Mouse (Mus musculus) heart, embryonic 15.5 days (tissue): ENCODE data around the gene Ltbp2. TPM values are rescaled to one million over a fixed set of nuclear protein-coding genes. Genes with fewer than 3 reads are reported as not detected.

Experiments used
- ATAC-seq: fragments of 200-750 bp; cut with Nextera tagmentation; replicated peaks from 2 replicates; pipeline ENCODE4 v1.8.0; 2017; ENCODE audit warnings: low read depth, moderate TSS enrichment; ENCODE audit not compliant: insufficient number of reproducible peaks, insufficient read depth, low FRiP score
- H3K27ac ChIP-seq: fragments of 300-500 bp; sonication (generic); 2 replicates; pipeline ENCODE4 v1.5.1; 2015; ENCODE audit warnings: mild to moderate bottlenecking, inconsistent platforms
- H3K27me3 ChIP-seq: fragments of 300-500 bp; sonication (generic); 2 replicates; pipeline ENCODE4 v1.6.1; 2015; ENCODE audit warnings: inconsistent platforms
- H3K36me3 ChIP-seq: fragments of 300-500 bp; sonication (generic); 2 replicates; pipeline ENCODE4 v1.6.1; 2015; ENCODE audit warnings: mild to moderate bottlenecking, inconsistent platforms
- H3K4me1 ChIP-seq: fragments of 300-500 bp; sonication (generic); replicated peaks from 2 replicates; pipeline ENCODE4 v1.6.1; 2015; ENCODE audit warnings: inconsistent platforms
- H3K4me2 ChIP-seq: fragments of 300-500 bp; sonication (generic); 2 replicates; pipeline ENCODE4 v1.6.1; 2015; ENCODE audit warnings: inconsistent platforms, mild to moderate bottlenecking, moderate library complexity
- H3K4me3 ChIP-seq: fragments of 300-500 bp; sonication (generic); 2 replicates; pipeline ENCODE4 v1.5.1; 2015; ENCODE audit warnings: mild to moderate bottlenecking, inconsistent platforms
- H3K9ac ChIP-seq: fragments of 300-500 bp; sonication (generic); 2 replicates; pipeline ENCODE4 v1.6.1; 2015; ENCODE audit warnings: mild to moderate bottlenecking, inconsistent platforms
- H3K9me3 ChIP-seq: fragments of 300-500 bp; sonication (generic); replicated peaks from 2 replicates; pipeline ENCODE4 v1.6.1; 2016; ENCODE audit warnings: inconsistent platforms
- WGBS: fragments of 180-500 bp; shearing (Covaris S2); methylation state at CpG from one replicate; pipeline ENCODE4 v1.1.7; 2015; ENCODE audit warnings: mixed read lengths; 5-methylcytosine and 5-hydroxymethylcytosine counted together
- polyA plus RNA-seq: library from polyadenylated mRNA; unstranded; fragments of >200 nt; fragmentation: Nextera tagmentation; extraction: Ambion mirVana; gene quantifications from 2 replicates; pipeline ENCODE4 v1.2.1, GENCODE M21; 2015

Ltbp2 gene
- polyA plus RNA-seq, 1 experiment from 2014 or later, result 5.3 TPM

DNA sequence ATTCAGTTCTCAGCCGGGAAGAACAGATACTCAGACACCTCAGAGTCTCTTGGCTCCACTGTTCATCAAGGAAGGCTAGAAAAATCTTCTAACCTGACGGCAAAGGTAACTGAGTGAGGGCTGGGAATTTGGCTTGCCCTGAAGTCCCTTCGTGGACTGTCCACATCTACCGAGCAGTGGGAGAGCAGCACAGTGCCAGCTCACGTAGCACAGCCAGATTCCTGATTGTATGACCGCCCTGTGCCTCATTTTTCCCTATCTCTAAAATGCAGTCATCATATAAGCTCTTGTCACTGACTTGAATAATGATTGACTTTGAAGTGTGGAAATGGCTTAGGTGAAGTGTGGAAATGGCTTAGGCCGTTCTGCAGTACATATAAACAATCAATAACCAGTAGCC, 28.1 kb upstream of the Ltbp2 start:
- ATAC-seq, result no peak
- 68% methylated on average over 7 of the region's 7 CpGs for WGBS
- no peak overlapping the region for H3K4me2 ChIP-seq

DNA sequence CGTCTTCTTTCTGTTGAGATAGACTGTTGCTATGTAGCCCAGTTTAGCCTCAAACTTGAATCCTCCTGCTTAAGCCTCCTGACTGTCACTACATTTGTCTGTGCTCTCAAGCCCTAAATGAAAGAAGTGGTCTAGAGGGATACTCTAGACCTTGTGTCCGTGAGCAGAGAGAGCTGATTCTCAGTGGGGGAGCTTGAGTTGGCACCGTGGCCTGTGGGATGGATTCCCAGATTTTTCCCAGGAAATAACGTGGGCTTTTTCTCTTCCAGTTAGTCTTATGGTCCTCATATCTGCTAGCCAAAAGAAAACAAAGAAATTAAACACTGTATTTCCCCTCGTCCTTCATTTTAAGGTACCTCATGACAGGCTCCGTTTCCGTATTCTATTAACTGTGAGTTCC, 24.0 kb upstream of the Ltbp2 start:
- H3K4me2 ChIP-seq, result no peak overlapping the region
- 71% methylated on average over 7 of the region's 7 CpGs for WGBS
- H3K9ac ChIP-seq, result no peak overlapping the region
- no peak for ATAC-seq
- H3K9me3 ChIP-seq, result no peaks in the 10 kb centered on the region
- peaks cover 3% of the 10 kb centered on the region; the same call in 1 of the 2 replicates for H3K4me1 ChIP-seq
- H3K27me3 ChIP-seq, result no peaks in the 10 kb centered on the region
- H3K36me3 ChIP-seq, result no peaks in the 10 kb centered on the region
- no peak overlapping the region for H3K4me3 ChIP-seq
- H3K27ac ChIP-seq, result no peak overlapping the region

More for the DNA sequence above, 28.1 kb upstream of the Ltbp2 start:
- Histone ChIP-seq H3K4me3 (no peak overlapping the region), H3K36me3 (no peaks in the 10 kb centered on the region), H3K4me1 (peaks cover 17% of the 10 kb centered on the region), H3K9me3 (no peaks in the 10 kb centered on the region), H3K27ac (no peak overlapping the region), H3K9ac (no peak overlapping the region), H3K27me3 (no peaks in the 10 kb centered on the region)

GRCm38 (mm10) chr12:84897322-84897721, 21.0 kb upstream of the Ltbp2 start:
- Histone ChIP-seq H3K9me3 (no peaks in the 10 kb centered on the region), H3K27ac (no peak overlapping the region), H3K4me3 (no peak overlapping the region), H3K4me1 (peaks cover 3% of the 10 kb centered on the region; the same call in 1 of the 2 replicates), H3K4me2 (no peak overlapping the region), H3K36me3 (no peaks in the 10 kb centered on the region), H3K9ac (no peak overlapping the region), H3K27me3 (0 out of 2 replicates have a peak, but pooled peaks cover 1% of the 10 kb centered on the region)
- WGBS, result 78% methylated on average over 5 of the region's 5 CpGs
- ATAC-seq, result no peak

GRCm38 (mm10) chr12:84896235-84896634, 19.9 kb upstream of the Ltbp2 start:
- H3K9me3 ChIP-seq, result no peaks in the 10 kb centered on the region
- H3K9ac ChIP-seq, result no peak overlapping the region
- no peak overlapping the region for H3K4me3 ChIP-seq
- no peak for ATAC-seq
- H3K27ac ChIP-seq, result no peak overlapping the region
- 50% methylated on average over 6 of the region's 6 CpGs for WGBS
- H3K4me1 ChIP-seq, result peaks cover 3% of the 10 kb centered on the region; the same call in 1 of the 2 replicates
- H3K4me2 ChIP-seq, result no peak overlapping the region
- H3K27me3 ChIP-seq, result 0 out of 2 replicates have a peak, but pooled peaks cover 3% of the 10 kb centered on the region
- no peaks in the 10 kb centered on the region for H3K36me3 ChIP-seq

GRCm38 (mm10) chr12:84893648-84894628, 17.6 kb upstream of the Ltbp2 start:
- 0 out of 2 replicates have a peak, but pooled peaks cover 3% of the 10 kb centered on the region for H3K27me3 ChIP-seq
- no peak overlapping the region for H3K4me3 ChIP-seq
- 56% methylated on average over 9 of the region's 9 CpGs for WGBS
- H3K27ac ChIP-seq, result no peak overlapping the region
- no peaks in the 10 kb centered on the region for H3K36me3 ChIP-seq
- H3K4me2 ChIP-seq, result no peak overlapping the region
- ATAC-seq, result no peak
- no peaks in the 10 kb centered on the region for H3K9me3 ChIP-seq
- peaks cover 3% of the 10 kb centered on the region; the same call in 1 of the 2 replicates for H3K4me1 ChIP-seq
- no peak overlapping the region for H3K9ac ChIP-seq

- Histone ChIP-seq H3K27ac (no peak overlapping the region), H3K4me1 (no peaks in the 10 kb centered on the region), H3K4me2 (no peak overlapping the region), H3K9me3 (no peaks in the 10 kb centered on the region), H3K27me3 (0 out of 2 replicates have a peak, but pooled peaks cover 3% of the 10 kb centered on the region), H3K36me3 (no peaks in the 10 kb centered on the region), H3K4me3 (no peak overlapping the region), H3K9ac (no peak overlapping the region)
- ATAC-seq, result no peak; the same call in 1 of the 2 replicates
- 61% methylated on average over 15 of the region's 15 CpGs for WGBS
Observed at GRCm38 (mm10) chr12:84890289-84890688, 14.0 kb upstream of the Ltbp2 start.

DNA sequence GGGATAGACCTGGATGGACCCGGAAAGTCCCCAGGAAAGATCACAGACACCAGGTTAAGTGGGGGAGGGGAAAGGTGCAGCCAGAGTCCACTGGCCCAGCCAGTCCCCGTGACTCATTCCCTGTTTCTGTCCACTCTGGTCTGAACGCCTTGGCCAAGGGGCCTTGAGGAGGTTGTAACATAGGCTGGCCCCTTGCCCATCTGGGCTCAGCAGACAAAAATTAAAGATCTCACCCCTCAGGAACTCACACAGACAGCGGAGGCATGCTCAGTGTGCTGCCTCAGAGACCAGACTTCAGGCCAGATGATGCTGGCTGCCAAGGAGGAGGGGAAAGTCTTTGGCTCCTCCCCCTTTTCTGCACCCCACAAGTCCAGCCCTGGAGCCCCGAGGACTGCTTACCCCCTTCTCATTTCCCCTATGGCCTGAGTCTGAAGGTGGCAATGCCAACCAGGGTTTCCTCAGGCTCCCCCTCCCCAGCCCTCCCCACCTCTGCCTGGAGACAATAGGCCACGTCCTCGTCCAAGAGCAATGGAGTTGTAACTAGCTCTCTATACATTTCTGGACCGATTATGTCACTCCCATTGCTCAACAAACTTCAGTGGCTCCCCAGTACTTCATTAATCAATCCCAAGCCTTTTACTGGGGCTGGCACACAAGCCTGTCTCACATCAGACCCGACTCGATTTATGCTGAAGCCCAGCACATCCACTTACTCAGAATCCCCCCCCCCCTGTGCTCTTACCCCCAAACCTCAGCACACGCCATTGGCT, 9.0 kb upstream of the Ltbp2 start:
- no peak overlapping the region; the same call in 1 of the 2 replicates for H3K27ac ChIP-seq
- peak; percentile 47 for ATAC-seq
- 52% methylated on average over 11 of the region's 11 CpGs for WGBS

GRCm38 (mm10) chr12:84884423-84885076, 8.2 kb upstream of the Ltbp2 start:
- Histone ChIP-seq H3K27me3 (peaks cover 9% of the 10 kb centered on the region), H3K4me2 (no peak overlapping the region), H3K36me3 (no peaks in the 10 kb centered on the region), H3K9me3 (no peaks in the 10 kb centered on the region), H3K9ac (no peak overlapping the region), H3K27ac (no peak overlapping the region; the same call in 1 of the 2 replicates), H3K4me1 (no peaks in the 10 kb centered on the region), H3K4me3 (no peak overlapping the region)
- WGBS, result 71% methylated on average over 7 of the region's 7 CpGs
- no peak for ATAC-seq

More for the DNA sequence above, 9.0 kb upstream of the Ltbp2 start:
- Histone ChIP-seq H3K36me3 (no peaks in the 10 kb centered on the region), H3K27me3 (peaks cover 9% of the 10 kb centered on the region), H3K4me3 (no peak overlapping the region), H3K4me2 (no peak overlapping the region), H3K9me3 (no peaks in the 10 kb centered on the region), H3K4me1 (no peaks in the 10 kb centered on the region), H3K9ac (no peak overlapping the region)

GRCm38 (mm10) chr12:84882796-84883195, 6.5 kb upstream of the Ltbp2 start:
- 82% methylated on average over 4 of the region's 4 CpGs for WGBS
- Histone ChIP-seq H3K9ac (no peak overlapping the region), H3K27me3 (peaks cover 23% of the 10 kb centered on the region), H3K27ac (no peak overlapping the region), H3K9me3 (no peaks in the 10 kb centered on the region), H3K4me1 (no peaks in the 10 kb centered on the region), H3K4me2 (no peak overlapping the region), H3K36me3 (no peaks in the 10 kb centered on the region), H3K4me3 (no peak overlapping the region)
- no peak for ATAC-seq

GRCm38 (mm10) chr12:84880091-84880490, 3.8 kb upstream of the Ltbp2 start:
- H3K4me1 ChIP-seq, result peaks cover 16% of the 10 kb centered on the region
- 50% methylated on average over 11 of the region's 11 CpGs for WGBS
- H3K9me3 ChIP-seq, result no peaks in the 10 kb centered on the region
- no peak overlapping the region for H3K9ac ChIP-seq
- H3K36me3 ChIP-seq, result no peaks in the 10 kb centered on the region
- no peak overlapping the region for H3K4me2 ChIP-seq
- H3K27ac ChIP-seq, result no peak overlapping the region
- no peak for ATAC-seq
- peaks cover 49% of the 10 kb centered on the region for H3K27me3 ChIP-seq
- H3K4me3 ChIP-seq, result no peak overlapping the region
